Mouse (Mus musculus): ENCODE measurements around the gene Rdh13.

Gene Rdh13

GRCm38 (mm10) chr7:4445216-4445791, at the start of gene Rdh13:
Rdh13 (minus strand) TSS chr7:4445649.
- DNase-seq (ENCODE audit: low read depth, low spot score): peak; percentile 77

- no peak for DNase-seq (ENCODE audit: low read depth, low spot score)
Observed at GRCm38 (mm10) chr7:4493991-4494390, 48.5 kb upstream of the Rdh13 start.

DNA sequence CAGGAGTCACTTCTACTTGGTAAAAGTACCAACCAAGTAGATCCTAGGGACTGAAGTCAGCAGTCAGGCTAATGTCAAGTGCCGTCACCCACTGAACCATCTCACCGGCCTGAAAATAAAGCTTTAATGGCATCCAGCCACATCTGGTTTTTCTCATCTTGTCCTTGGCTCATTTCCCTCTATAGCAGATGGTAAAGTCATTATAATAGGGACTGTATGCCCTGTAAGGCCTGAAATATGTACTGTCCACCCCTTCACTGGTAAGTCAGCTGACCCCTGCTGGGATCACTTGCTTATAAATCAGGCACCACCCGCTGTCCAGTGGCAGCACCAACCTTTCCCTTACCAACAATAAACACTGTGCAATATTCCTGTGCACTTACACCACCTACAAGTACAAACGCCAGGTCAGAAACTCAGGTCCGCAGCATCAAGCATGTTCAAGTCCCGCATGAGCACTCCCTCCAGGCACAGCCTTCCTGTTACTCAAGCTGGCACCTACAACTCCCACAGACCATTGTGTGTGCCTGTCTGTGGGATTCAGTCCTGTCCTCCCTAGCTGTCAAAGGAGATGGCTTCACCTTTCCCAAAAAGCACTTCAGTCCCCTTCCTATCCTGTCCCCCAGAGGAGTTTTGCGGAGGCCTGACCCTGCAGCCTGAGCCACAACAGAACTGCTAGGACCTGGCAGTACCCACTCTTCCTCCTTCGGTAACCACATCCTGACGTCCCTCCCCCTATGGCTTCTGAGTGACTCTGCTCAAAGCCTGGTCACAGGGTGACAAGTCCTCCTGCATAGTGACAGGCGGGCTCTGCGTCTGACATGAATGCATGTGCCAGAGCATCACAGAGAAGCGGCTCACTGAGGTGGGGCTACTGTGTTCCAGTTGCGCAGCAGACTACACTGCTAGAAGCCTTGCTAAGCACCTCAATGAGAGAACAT, 47.1 kb upstream of the Rdh13 start:
- DNase-seq (ENCODE audit: low read depth, low spot score): no peak

- no peak for DNase-seq (ENCODE audit: low read depth, low spot score)
Observed at GRCm38 (mm10) chr7:4491308-4491707, 45.9 kb upstream of the Rdh13 start.

DNA sequence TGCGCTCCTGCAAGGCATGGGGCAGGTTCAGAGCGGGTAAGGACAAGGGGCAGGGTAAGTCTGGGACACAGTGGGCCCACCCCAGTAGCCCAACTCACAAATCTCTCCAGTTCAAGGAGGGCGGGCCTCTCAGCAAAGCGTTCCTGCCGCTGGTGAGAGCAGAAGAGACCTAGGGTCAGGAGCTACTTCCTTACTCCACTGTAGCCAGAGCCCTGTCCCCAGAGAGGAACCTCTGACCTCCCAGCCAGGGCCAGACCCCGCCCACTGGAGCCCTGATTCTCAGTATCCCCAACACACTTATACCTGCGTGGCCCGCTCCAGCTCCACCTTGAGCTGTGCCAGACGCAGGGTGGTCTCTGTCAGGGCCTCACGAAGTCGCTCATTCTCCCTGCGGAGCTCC, 36.8 kb upstream of the Rdh13 start:
- no peak for DNase-seq (ENCODE audit: low read depth, low spot score)

DNA sequence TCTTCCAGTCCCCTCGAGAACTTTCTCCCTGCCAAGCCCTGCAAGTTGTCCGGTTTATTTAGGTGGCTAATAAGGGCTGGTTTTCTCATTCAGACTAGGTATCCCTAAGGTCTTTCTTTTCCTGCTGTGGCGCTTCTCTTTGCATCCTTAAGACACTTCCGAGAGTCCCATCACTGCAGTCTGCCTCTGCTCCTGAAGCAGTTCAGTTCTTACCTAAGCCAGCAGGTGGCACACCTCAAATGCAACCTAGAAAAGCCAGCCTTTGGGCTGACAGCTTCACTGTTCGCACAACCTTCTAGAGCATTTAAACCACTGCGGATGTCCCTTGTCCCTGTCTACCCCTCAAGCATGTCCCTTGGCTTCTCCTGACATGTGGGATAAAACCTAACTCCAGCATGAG, 34.2 kb upstream of the Rdh13 start:
- DNase-seq (ENCODE audit: low read depth, low spot score): no peak

GRCm38 (mm10) chr7:4478796-4479291, 33.4 kb upstream of the Rdh13 start:
- no peak for DNase-seq (ENCODE audit: low read depth, low spot score)

DNA sequence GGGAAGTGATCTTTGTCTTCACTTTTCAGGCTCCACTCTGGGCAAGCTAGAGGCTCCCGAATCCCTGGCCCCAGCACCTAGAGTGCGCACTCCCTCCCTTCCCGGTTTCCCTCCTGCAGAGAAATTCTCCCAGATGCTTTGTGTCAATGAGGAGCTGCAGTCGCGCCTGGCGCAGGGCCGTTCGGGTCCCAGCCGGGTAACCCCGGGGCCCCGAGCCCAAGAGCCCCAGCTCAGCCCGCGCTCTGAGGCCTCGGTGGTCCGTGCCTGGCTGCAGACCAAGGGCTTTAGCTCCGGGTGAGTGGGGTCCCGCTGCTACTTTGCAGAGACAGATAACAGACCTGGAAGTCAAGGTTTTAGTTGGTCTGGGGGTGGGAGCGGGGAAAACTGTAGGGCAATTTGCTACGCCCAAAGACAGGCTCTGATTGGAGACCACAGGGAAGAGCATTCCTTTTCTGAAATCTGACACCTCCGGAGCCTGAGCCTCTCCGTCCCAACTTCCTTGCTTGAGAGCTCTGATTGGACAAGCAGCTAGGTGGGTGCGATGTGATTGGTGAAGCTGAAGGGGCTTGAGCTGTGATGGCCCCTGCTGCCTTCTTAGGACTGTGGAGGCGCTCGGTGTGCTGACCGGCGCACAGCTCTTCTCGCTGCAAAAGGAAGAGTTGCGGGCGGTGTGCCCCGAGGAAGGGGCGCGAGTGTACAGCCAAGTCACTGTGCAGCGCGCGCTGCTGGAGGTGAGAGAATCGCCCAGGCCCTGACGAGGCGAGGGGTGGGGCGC, 32.8 kb upstream of the Rdh13 start:
- no peak for DNase-seq (ENCODE audit: low read depth, low spot score)

GRCm38 (mm10) chr7:4473940-4474339, 28.5 kb upstream of the Rdh13 start:
- DNase-seq (ENCODE audit: low read depth, low spot score): no peak

GRCm38 (mm10) chr7:4471179-4471555, 25.7 kb upstream of the Rdh13 start:
- DNase-seq (ENCODE audit: low read depth, low spot score): peak; percentile 43

DNA sequence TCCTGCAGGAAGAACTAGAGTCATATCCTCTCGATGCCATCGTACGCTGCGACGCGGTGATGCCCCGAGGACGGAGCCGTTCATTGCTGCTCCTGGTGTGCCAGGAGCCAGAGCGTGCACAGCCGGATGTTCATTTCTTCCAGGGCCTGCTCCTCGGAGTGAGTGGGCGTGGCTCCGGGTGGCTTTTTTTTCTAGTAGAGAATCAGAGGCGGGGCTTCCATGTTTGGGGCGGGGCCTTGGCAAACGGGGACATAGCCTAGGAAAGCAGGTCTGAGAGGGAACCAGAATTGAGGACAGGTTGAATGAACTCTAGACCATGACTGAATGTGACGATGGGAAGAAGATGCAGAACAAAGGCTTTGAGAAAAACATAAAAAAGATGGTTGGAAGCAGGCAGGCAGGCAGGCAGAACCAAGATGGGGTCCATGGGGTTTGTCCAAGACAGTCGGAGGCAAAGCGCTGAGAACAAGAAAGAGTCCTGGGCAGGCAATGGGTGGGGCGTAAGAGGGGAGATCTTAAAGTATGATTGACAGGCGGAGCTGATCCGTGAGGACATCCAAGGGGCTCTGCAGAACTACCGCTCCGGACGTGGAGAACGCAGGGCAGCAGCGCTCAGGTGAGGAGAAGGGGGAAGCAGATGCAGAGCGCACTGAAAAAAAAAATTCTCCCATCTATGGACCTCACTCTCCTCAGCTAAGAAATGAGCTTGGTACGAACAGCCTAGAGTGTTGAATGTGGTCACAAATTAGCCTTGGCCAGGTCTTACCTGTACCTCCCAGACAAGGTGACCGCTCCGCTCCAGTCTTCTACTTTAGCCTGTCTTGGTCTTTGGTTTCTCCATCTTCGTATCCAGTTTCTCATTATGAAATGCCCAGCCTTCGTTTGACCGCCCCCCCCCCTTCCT, 25.1 kb upstream of the Rdh13 start:
- no peak for DNase-seq (ENCODE audit: low read depth, low spot score)

DNA sequence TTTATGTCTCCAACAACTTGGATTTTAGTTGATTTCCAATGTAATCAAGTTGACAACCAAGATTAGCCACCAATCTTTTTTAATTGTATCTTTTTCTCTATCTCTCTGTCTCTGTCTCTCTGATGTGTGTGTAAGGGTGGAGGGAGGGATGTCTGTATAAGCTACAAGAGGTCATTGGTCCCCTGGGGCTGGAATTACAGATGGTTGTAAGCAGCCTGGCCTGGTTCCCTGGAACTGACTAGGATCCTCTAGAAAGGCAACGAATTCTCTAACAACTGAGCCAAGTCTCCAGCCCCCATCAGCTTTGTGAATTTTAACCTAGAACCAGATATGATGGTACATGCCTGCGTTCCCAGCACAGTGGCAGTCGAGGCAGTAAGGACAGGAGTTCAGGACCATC, 22.4 kb upstream of the Rdh13 start:
- no peak for DNase-seq (ENCODE audit: low read depth, low spot score)

- DNase-seq (ENCODE audit: low read depth, low spot score): no peak
Observed at GRCm38 (mm10) chr7:4464194-4464824, 18.9 kb upstream of the Rdh13 start.

GRCm38 (mm10) chr7:4460576-4461434, 15.4 kb upstream of the Rdh13 start, which contains the start of gene Eps8l1:
Eps8l1 (plus strand) TSS chr7:4460674.
- DNase-seq (ENCODE audit: low read depth, low spot score): no peak

GRCm38 (mm10) chr7:4452644-4453043, 7.2 kb upstream of the Rdh13 start:
- no peak for DNase-seq (ENCODE audit: low read depth, low spot score)

GRCm38 (mm10) chr7:4449211-4449610, 3.8 kb upstream of the Rdh13 start:
- no peak for DNase-seq (ENCODE audit: low read depth, low spot score)

DNA sequence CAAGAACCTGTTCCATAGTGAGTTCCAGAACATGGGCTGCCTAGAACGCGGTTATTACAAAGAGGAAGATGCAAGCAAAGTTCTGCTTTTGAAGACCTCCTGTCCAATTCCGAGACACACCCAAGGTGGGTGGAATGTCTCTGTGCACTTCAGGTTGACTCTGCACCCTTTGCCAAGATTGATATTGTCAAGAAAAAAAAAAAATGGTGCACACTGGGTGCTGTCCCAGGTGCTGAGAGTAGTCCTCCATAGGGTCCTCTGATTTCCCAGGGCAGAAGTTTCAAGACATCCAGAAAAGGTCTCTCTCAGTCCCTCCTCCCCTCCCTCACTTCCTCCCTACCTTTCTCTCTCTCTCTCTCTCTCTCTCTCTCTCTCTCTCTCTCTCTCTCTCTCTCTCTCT, 3.0 kb upstream of the Rdh13 start:
- no peak for DNase-seq (ENCODE audit: low read depth, low spot score)

GRCm38 (mm10) chr7:4447138-4447537, 1.7 kb upstream of the Rdh13 start:
- no peak for DNase-seq (ENCODE audit: low read depth, low spot score)

GRCm38 (mm10) chr7:4440549-4440948, 4.9 kb downstream of the Rdh13 start:
- DNase-seq (ENCODE audit: low read depth, low spot score): no peak

DNA sequence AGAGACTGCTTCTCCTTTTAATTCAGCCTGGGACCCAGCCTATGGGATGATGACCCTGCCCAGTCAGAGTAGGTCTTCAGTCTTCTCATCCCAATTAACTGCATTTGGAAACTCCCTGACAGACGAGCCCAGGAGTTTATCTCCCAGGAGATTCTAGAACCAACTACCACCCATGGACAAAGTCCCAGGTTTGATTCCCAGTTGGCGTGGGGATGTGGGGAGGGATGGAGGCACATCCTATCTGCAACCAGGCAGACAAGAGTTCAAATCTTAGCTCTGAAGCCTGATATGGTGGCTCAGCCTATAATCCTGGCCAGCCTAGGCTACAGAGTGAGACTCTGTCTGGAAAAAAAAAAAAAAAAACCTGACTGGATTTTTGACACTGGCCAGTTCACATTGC, 7.7 kb downstream of the Rdh13 start:
- no peak for DNase-seq (ENCODE audit: low read depth, low spot score)

Measured in brain, embryonic 18.5 days (tissue).